Mouse (Mus musculus): ENCODE measurements around the gene Fam69a.

DNA sequence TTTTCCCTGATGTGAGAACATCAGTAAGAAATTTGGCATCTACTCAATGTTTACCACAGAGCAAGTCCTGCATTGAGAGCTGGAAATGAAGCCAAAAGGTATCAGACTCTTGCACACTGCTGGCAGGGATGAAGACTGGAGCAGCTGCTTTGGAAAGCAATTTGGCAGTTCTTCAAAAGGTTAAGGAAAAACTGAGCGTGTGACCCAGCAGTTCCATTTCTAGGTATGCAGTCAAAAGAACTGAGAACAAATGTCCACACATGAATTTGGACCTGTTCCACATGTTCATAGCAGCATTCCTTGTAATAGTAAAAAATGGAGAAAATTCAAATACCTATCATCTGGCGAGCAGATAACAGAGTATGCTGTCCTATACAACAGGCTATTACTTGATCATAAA lies 39.3 kb downstream of the Fam69a start:
- no peak for TF ChIP-seq POLR2A (IDR thresholded peaks at IDR 0.05; ENCODE audit: borderline replicate concordance, control insufficient read depth, low read depth, low read length)
- no peak for TF ChIP-seq CTCF (IDR thresholded peaks at IDR 0.05; ENCODE audit: control insufficient read depth, insufficient read depth, low read length)
